Mouse (Mus musculus): ENCODE data around the gene Cacnb1.
A peak's percentile ranks its signal among the peaks of the same experiment; 100 is the strongest.

The Cacnb1 gene

DNA sequence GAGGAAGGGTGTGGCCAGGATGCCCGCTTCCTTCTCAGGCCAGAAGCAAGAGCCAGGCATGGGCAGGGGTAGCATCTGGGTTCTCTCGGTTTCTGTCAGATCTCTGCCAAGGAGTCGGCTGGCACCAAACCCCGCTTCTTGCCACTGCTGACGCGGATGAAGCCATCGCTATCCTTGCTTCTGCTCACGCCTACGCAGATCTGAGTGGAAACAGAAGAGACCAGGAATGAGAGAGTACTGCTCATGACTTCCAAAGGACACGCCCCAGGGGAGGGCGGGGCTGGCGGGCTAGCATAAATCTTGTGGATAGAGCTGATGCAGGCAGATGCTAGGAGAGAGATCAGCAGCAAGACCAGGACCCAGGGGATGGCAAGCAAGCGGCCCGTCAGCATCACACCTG, 15.0 kb upstream of the Cacnb1 start:
- DNase-seq: peak; percentile 31

GRCm38 (mm10) chr11:98035977-98036377, 13.1 kb upstream of the Cacnb1 start:
- DNase-seq: peak; percentile 73

- peak; percentile 41 for DNase-seq
Observed at GRCm38 (mm10) chr11:98034840-98035239, 12.0 kb upstream of the Cacnb1 start.

DNA sequence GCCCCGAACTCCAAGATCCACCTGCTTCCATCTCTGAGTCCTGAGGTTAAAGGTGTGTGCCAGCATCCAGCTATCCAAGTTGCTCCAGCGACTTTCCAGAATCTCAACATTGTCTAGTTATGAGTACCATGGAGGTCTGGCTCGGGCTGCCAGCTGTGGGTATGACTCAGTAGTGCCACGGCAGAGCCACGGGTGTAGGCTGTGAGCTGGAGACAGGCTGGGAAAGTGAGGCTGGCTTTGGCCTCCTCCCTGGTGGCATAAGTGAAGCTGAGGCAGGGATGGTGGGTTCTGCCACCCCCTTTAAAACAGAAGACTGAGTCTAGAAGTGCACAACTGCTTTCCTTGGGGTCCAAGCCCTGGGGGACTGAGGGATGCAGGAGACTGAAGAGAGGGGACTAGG, 11.2 kb upstream of the Cacnb1 start:
- DNase-seq: no peak

- DNase-seq: peak; percentile 79
Observed at GRCm38 (mm10) chr11:98031443-98031770, 8.6 kb upstream of the Cacnb1 start.

GRCm38 (mm10) chr11:98030701-98031442, 8.0 kb upstream of the Cacnb1 start:
- DNase-seq: no peak

- DNase-seq: no peak
Observed at GRCm38 (mm10) chr11:98027785-98028184, 5.0 kb upstream of the Cacnb1 start.

- no peak for DNase-seq
Observed at GRCm38 (mm10) chr11:98027297-98027688, 4.5 kb upstream of the Cacnb1 start.

DNA sequence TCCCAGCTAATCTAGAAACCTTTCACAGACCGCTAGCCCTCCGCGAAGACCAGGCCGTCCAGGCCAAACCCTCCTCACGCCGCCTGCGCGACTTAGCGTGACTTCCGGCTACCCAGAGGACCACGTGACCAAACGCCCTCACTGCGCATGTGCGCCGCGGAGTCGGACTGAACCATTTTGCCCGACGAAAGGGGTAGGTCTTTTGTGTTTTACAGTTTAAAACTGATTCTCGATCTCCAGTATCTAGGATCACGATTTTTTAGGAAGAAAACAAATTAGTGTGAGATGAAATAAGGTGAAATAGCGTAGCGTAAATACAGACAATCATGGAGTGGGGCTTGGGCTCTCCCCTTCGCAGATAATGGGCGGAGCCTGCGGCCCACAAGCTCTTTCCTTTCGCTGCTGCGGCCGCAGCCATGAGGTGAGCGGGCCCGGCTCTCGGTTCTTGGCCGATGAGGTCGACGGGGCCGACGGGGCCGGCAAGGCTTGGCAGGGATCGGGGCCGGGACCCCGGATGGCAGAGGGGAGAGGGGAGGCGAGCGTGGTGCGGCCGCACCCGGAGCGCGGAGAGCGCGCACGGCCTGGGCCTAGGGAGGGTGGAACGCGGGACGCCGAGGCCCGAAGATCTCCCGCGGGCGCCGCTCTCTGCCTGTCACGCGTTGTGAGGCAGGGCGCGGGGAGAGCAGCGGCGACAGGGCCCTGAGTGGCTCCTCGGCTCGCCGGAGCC, 3.9 kb upstream of the Cacnb1 start, which contains the start of gene Rpl19:
Gene Rpl19, plus strand, starts transcription at position 141 of the 727 bp plus-strand sequence.
- DNase-seq: peak; percentile 96

GRCm38 (mm10) chr11:98026248-98026569, 3.4 kb upstream of the Cacnb1 start:
- DNase-seq: no peak

GRCm38 (mm10) chr11:98024516-98024915, 1.7 kb upstream of the Cacnb1 start:
- no peak for DNase-seq

DNA sequence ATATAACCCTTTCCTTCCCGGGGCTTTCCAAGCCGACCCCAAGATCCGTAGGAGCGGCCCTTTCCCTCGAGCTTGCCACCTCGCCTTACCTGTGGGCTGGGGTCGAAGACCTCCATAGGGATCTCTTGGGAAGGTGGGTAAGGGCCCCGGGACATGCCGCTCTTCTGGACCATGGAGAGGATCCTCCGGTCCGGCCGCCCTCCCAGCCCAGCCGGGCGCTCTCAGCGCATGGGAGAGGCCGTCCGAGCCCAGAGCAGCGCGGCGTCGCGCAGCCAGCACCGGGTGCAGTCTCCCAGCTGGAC, 630 bp downstream of the Cacnb1 start:
- peak; percentile 43 for DNase-seq

GRCm38 (mm10) chr11:98021565-98022252, 1.1 kb downstream of the Cacnb1 start:
- DNase-seq: peak; percentile 55

DNA sequence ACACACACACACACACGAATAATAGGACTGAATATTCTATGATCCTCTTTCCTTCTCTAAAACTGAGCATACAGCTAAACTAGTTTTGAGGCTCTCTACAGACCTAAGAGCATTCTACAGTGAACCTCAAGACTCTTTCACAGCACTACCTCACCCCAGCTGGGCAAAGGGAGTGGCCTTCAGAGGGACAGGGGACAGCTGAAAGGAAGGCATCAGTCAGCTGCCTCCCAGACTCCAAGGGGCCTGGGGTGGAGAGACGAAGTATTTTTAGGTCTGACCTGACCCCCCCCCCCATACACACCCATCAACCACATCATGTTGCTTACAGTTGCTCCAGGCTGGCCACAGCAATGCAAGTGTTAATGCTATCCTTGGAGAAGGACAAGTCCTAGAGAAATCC, 1.7 kb downstream of the Cacnb1 start:
- no peak for DNase-seq

GRCm38 (mm10) chr11:98020710-98021109, 2.1 kb downstream of the Cacnb1 start:
- no peak for DNase-seq

- no peak for DNase-seq
Observed at GRCm38 (mm10) chr11:98019883-98020610, 2.8 kb downstream of the Cacnb1 start.

GRCm38 (mm10) chr11:98018858-98019641, 3.8 kb downstream of the Cacnb1 start:
- no peak for DNase-seq

- DNase-seq: no peak
Observed at GRCm38 (mm10) chr11:98018222-98018621, 4.6 kb downstream of the Cacnb1 start.

DNA sequence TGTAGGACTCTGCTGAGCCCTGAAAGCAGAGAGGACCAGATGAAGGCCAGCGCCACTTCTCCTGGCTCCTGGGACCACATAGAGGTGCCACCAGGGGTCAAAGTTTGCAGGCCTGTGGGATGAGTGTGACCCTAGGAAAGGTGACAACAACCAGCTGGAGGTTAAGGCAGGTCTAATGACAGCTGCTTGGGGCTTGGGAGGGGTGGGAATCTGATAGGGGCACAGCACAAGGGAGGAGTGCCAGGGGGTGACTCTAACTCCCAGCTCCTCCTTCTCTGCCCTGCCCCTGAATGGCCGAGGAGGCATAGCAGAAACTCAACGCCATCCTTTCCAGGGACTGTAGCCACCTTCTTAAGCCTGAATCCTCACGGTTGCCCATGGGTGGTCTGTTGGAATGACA, 6.0 kb downstream of the Cacnb1 start:
- no peak for DNase-seq

DNA sequence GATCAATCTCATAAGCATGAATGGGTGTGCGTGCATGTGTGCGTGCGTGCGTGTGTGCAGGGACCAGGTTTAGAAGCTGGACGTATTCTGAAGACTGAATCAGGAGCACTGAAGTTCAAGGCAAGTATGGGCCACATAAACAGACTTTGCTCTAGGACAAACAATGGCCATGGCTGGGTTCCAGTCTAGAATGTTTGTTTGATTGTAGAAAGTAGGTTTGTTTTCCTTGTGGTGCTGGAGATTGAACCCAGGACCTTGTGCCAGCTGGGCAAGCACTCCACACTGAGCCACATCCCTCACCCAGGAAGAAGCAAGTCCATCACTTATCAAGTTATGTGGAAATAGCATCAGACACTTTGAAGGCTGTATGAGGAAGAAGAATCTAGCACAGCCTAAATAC, 6.7 kb downstream of the Cacnb1 start:
- no peak for DNase-seq

- no peak for DNase-seq
Observed at GRCm38 (mm10) chr11:98012831-98013230, 10.0 kb downstream of the Cacnb1 start.

DNA sequence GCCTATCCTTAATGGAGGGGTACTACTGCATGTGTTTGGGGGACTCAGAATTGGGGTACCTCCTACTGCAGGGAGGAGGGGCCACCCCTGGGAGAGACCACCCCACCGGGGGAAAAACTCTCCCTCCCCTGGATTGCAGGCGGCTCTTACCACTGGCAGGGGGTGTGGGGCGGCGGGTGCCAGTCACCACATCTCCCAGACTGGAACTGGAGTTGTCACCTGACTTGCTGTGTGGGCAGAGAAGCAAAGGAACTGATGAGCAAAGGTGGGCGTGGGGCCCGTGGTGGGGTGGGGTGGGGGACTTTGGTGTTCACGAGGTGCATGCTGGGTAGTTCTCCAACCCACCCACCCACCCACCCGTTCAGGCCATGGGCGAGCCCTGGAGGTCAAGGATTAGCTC, 11.1 kb downstream of the Cacnb1 start:
- DNase-seq: no peak

- no peak for DNase-seq
Observed at GRCm38 (mm10) chr11:98008087-98008486, 14.7 kb downstream of the Cacnb1 start.

Measured in cerebellum, adult 8-10 months (tissue).